Mouse (Mus musculus) ES-E14 (cell line): Measurements from ENCODE around the gene Vax1. TPM values are rescaled to one million over a fixed set of nuclear protein-coding genes. Genes with fewer than 3 reads are reported as not detected.

Experiments used
- DNase-seq: peaks from one replicate; pipeline ENCODE4 v3.0.0-alpha.2; 2013; ENCODE audit warnings: low read depth, low spot score
- H3K27ac ChIP-seq: 2 replicates; pipeline ENCODE4 v1.5.1; 2012; ENCODE audit warnings: low read depth, mild to moderate bottlenecking, low read length, moderate library complexity, mixed read lengths; ENCODE audit not compliant: poor library complexity, insufficient read depth, severe bottlenecking
- H3K36me3 ChIP-seq: 2 replicates; pipeline ENCODE4 v1.6.1; 2012; ENCODE audit warnings: mild to moderate bottlenecking, low read length, moderate library complexity, mixed read lengths; ENCODE audit not compliant: control insufficient read depth, poor library complexity, insufficient read depth, severe bottlenecking
- H3K4me1 ChIP-seq, 2 experiments: fragments of 150-350 bp in 1 of 2; sonication (generic) in 1 of 2; 2 replicates each; pipeline ENCODE4 v1.6.1; 2012; ENCODE audit warnings: low read length in 2 of 2, mild to moderate bottlenecking in 1 of 2, mixed read lengths in 1 of 2; ENCODE audit not compliant: control insufficient read depth in 2 of 2, insufficient read depth in 2 of 2, poor library complexity in 1 of 2
- H3K4me3 ChIP-seq, 2 experiments: fragments of 150-350 bp in 1 of 2; sonication (generic) in 1 of 2; 2 replicates each; pipeline ENCODE4 v1.5.1; 2012; ENCODE audit warnings: low read length in 2 of 2, low read depth in 1 of 2, mild to moderate bottlenecking in 1 of 2, mixed read lengths in 1 of 2; ENCODE audit not compliant: insufficient read depth in 1 of 2, poor library complexity in 1 of 2, severe bottlenecking in 1 of 2
- H3K9ac ChIP-seq: 2 replicates; pipeline ENCODE4 v1.6.1; 2012; ENCODE audit warnings: low read depth, mild to moderate bottlenecking, low read length, mixed read lengths; ENCODE audit not compliant: poor library complexity, insufficient read depth, severe bottlenecking
- H3K9me3 ChIP-seq: fragments of 150-350 bp; sonication (generic); 2 replicates; pipeline ENCODE4 v1.6.1; 2012; ENCODE audit warnings: low read depth, mild to moderate bottlenecking, low read length; ENCODE audit not compliant: control insufficient read depth, insufficient read depth
- CHD2 ChIP-seq: IDR thresholded peaks from 2 replicates; pipeline ENCODE4 v1.6.1; 2014; ENCODE audit warnings: mild to moderate bottlenecking, low read depth, low read length, inconsistent platforms
- HCFC1 ChIP-seq: IDR thresholded peaks from 2 replicates; pipeline ENCODE4 v1.6.1; 2012; ENCODE audit warnings: low read length, inconsistent platforms, borderline replicate concordance; ENCODE audit not compliant: insufficient read depth
- MAFK ChIP-seq: IDR thresholded peaks from 2 replicates; pipeline ENCODE4 v1.6.1; 2014; ENCODE audit warnings: mild to moderate bottlenecking, low read depth, low read length, inconsistent platforms; ENCODE audit not compliant: insufficient read depth
- ZC3H11A ChIP-seq: IDR thresholded peaks from 2 replicates; pipeline ENCODE4 v1.6.1; 2012; ENCODE audit warnings: low read depth, mild to moderate bottlenecking, inconsistent platforms, low read length, borderline replicate concordance
- ZNF384 ChIP-seq: IDR thresholded peaks from 2 replicates; pipeline ENCODE4 v1.6.1; 2012; ENCODE audit warnings: low read depth, low read length, inconsistent platforms
- in situ Hi-C, 2 experiments: fragments of 600-800 bp; cut with MboI; formaldehyde crosslinking; loops; one replicate each; pipeline ENCODE4 v1.15.1; 2025; ENCODE audit warnings: low sequenced_read_pairs in 2 of 2, inconsistent platforms in 1 of 2; ENCODE audit not compliant: unreplicated experiment in 2 of 2
- total RNA-seq: library from RNA; depleted of rRNA; stranded (reverse); fragments of 300-350 nt; gene quantifications from 2 replicates; pipeline ENCODE4 v1.2.3, GENCODE M21; 2012

Vax1 gene
- total RNA-seq, 1 experiment: not detected

DNA sequence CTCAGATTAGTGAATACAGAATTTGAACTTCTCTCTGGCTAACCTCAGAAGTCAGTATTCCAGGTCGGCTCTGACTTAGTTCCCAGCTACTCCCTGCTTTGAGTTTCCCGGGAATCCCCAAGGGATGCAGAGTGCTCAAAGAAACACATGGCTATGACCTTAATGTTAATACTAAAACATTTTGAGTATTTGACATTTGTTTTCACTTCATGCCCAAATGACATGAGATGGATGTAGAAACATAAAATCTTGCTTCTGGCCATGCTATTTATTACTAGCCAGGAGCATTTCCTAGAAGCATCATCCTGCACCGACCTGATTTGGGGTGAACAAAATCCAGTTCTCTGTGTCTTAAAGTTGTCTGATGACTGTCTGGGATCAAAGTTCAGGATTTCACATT, 2.9 kb upstream of the Vax1 start:
- Histone ChIP-seq H3K9ac (no peak overlapping the region), H3K9me3 (no peaks in the 10 kb centered on the region), H3K4me1 (0 out of 4 replicates have a peak, but pooled peaks cover 0 to 4% of the 10 kb centered on the region in 2 experiments), H3K36me3 (no peaks in the 10 kb centered on the region), H3K27ac (no peak overlapping the region), H3K4me3 (no peak overlapping the region)
- no peak for DNase-seq
- TF ChIP-seq HCFC1 (no peak), ZC3H11A (no peak), ZNF384 (no peak), MAFK (no peak), CHD2 (no peak)
- in situ Hi-C loops: loop anchor here in 1 of 2 experiments (5.0 kb wide), 1 partner anchor 290 kb away; no protein-coding TSS in a partner anchor

DNA sequence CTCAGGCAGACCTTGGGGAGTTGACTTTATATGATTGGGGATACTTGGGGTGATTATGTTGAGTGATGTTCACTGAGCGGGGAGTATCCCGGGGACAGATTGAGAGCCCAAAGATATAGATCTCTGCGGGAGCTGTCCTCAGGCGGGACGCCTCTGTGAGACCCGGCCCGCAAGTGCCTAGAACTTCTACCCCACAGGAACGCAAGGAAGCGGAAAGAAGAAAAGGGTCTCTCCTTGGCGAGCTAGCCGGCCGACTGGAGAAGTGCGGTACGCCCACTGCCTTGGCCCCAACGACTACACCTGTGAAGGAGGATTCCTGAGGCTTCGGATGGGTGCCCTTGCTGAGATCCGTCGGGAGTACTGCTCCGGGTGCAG, 2.0 kb upstream of the Vax1 start:
- Histone ChIP-seq H3K9ac (no peak overlapping the region), H3K9me3 (no peaks in the 10 kb centered on the region), H3K4me1 (0 out of 4 replicates have a peak, but pooled peaks cover 0 to 4% of the 10 kb centered on the region in 2 experiments), H3K36me3 (no peaks in the 10 kb centered on the region), H3K4me3 (peak overlapping the region; percentile 16 to 26; a peak in 2 of 4 replicates), H3K27ac (no peak overlapping the region)
- DNase-seq: no peak
- in situ Hi-C loops: loop anchor here in 1 of 2 experiments (5.0 kb wide), 1 partner anchor 290 kb away; no protein-coding TSS in a partner anchor
- TF ChIP-seq ZC3H11A: no peak

DNA sequence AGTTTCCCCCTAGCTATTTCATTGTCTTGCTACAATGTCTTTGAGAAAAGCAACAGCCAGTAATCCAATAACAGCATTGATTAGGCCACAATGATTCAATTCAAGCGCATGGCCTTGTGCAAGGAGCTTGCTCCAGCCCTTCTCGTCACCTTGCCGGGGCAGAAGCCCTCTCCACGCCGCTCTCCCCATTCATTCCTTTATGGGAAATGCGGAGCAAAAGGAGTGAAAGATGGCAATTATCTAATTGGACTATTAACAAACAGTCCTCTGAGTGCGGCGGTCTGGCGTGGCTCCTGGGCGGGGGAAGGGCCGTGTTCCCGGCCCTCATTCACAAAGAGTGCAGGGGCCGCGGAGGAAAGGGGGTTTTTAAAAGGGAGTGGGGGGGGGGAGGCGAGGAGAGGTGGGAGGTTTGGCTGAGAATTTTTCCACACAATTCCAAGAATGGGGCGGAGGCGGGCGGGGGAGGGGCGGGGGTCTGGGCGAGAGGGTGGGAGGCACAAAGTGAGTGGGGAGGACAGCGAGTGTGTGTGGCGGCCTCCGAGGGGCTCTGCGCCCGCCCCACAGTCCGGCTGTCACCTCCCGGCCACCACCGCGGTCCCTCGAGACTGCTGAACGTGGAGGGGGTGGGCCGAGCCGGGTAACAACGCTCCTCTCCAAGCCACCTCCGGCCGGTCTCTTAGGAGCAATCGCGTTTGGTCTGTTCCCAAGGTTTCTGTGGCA, 1.5 kb upstream of the Vax1 start:
- no peak for DNase-seq
- peak overlapping the region; percentile 16 to 26; a peak in 3 of 4 replicates for H3K4me3 ChIP-seq
- in situ Hi-C loops: loop anchor here in 1 of 2 experiments (5.0 kb wide), 1 partner anchor 291 kb away; no protein-coding TSS in a partner anchor
- no peaks in the 10 kb centered on the region for H3K9me3 ChIP-seq
- H3K27ac ChIP-seq: no peak overlapping the region
- H3K4me1 ChIP-seq: peaks cover 0 to 6% of the 10 kb centered on the region in 2 experiments; a peak in 1 of 4 replicates
- TF ChIP-seq ZNF384: no peak
- no peak for TF ChIP-seq CHD2
- no peaks in the 10 kb centered on the region for H3K36me3 ChIP-seq
- no peak overlapping the region for H3K9ac ChIP-seq

DNA sequence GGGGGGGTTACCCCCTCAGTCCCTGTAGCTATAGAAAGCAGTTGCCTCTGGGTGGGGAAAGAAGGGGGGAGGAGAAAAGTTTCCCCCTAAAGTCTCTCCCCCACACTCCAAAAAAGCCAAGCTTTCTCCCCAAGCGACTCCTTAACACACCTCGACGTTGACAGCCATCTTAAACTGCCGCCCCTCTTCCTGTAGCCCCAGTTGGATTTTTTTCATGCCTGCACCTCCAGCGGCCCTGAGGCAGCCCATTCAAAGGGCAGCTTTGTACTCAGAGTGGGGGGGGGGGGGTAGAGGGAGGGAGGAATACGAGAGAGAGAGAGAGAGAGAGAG, 875 bp upstream of the Vax1 start:
- no peak overlapping the region for H3K4me3 ChIP-seq
- no peak overlapping the region for H3K9ac ChIP-seq
- peaks cover 0 to 6% of the 10 kb centered on the region in 2 experiments; a peak in 1 of 4 replicates for H3K4me1 ChIP-seq
- in situ Hi-C loops: loop anchor here in 1 of 2 experiments (5.0 kb wide), 1 partner anchor 292 kb away; no protein-coding TSS in a partner anchor
- no peak overlapping the region for H3K27ac ChIP-seq
- DNase-seq: no peak
- no peaks in the 10 kb centered on the region for H3K9me3 ChIP-seq
- TF ChIP-seq ZC3H11A (no peak), ZNF384 (no peak), MAFK (no peak), HCFC1 (no peak)
- no peaks in the 10 kb centered on the region for H3K36me3 ChIP-seq

DNA sequence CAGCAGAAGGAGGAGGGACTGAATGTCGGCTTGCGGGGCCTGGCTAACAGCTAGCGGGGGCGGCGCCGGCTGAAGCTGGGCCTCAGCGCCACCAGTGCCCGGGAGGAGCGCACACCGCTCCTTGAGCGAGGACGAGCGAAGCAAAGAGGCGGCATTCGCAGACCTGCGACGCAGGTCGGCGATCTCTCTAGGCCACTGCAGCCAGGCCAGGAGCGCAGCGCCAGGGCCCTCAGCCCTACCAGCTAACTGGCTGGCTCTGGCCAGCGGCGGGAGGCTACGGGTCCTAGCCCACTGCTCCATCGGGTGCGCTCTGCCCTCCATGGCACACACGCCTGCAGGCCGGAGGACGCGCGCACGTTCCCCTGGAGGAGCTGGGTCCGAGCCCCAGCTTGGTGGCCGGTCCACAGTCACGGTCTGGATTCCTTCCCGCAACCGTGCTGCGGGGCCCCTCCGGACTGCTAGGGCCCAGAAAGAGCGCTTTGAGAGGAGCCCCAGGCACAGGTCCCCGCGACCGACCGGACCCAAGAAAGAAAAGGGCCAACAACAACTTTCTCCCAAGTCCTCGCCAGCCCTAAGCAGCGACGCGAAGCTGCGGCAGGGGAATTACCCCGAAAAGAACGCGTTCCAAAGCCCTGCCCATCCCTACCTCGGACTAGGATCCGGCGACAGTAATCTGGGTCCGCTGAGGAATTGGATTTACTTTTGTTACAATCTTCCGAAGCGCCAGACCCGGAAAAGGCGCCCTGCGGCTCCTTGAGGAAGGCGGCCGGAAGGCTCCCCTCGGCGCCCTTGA, 517 bp downstream of the Vax1 start:
- DNase-seq: no peak
- peak overlapping the region; percentile 47 to 52; a peak in 3 of 4 replicates for H3K4me3 ChIP-seq
- peaks cover 0 to 6% of the 10 kb centered on the region in 2 experiments; a peak in 1 of 4 replicates for H3K4me1 ChIP-seq
- no peaks in the 10 kb centered on the region for H3K9me3 ChIP-seq
- TF ChIP-seq CHD2: no peak
- TF ChIP-seq HCFC1: no peak
- no peak for TF ChIP-seq MAFK
- no peak for TF ChIP-seq ZNF384
- no peak for TF ChIP-seq ZC3H11A
- no peak overlapping the region for H3K27ac ChIP-seq
- no peak overlapping the region; the same call in 1 of the 2 replicates for H3K9ac ChIP-seq
- in situ Hi-C loops: loop anchor here in 1 of 2 experiments (5.0 kb wide), 1 partner anchor 293 kb away; no protein-coding TSS in a partner anchor
- no peaks in the 10 kb centered on the region for H3K36me3 ChIP-seq
